Mouse (Mus musculus): ENCODE results near the gene 1700012B09Rik.

DNA sequence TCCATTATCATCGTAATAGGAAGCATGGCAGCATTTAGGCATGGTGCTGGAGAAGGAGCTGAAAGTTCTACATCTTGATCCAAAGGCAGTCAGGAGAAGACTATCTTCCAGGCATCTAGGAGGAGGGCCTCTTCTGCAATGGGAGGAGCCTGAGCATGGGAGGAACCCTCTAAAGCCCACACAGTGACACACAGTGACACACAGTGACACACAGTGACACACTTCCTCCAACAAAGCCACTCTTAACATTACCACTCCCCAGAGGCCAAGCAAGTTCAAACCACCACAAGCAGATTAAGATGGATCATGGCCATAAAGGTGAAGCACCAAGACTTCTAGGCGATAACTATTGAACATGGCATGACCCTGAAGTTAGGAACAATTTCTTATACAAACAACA lies 1.2 kb upstream of the 1700012B09Rik start:
- TF ChIP-seq POLR2A (IDR thresholded peaks at IDR 0.05; ENCODE audit: extremely low read depth, insufficient read depth, low read length), result no peak
- no peak for TF ChIP-seq CTCF (IDR thresholded peaks at IDR 0.05; ENCODE audit: extremely low read depth, insufficient read depth, low read length)

All from cortical plate, adult 2 months (tissue).